Mouse (Mus musculus): ENCODE results near the gene Snx21. TPM values are rescaled to one million over a fixed set of nuclear protein-coding genes. Genes with fewer than 3 reads are reported as not detected.

Snx21 gene
- polyA plus RNA-seq, 1 experiment, result 14.4 TPM

- no peak overlapping the region for H3K4me3 ChIP-seq (ENCODE audit: insufficient read depth, low read length)
- TF ChIP-seq POLR2A (IDR thresholded peaks at IDR 0.05; ENCODE audit: low read depth, low read length) (no peak), CTCF (IDR thresholded peaks at IDR 0.05; ENCODE audit: borderline replicate concordance, insufficient read depth, low read length) (no peak)
- no peak overlapping the region for H3K27ac ChIP-seq (ENCODE audit: insufficient read depth, low read length)
- H3K4me1 ChIP-seq (ENCODE audit: control insufficient read depth, insufficient read depth, low read length), result no peaks in the 10 kb centered on the region; the same call in 1 of the 2 replicates
Observed at GRCm38 (mm10) chr2:164754105-164754504, 31.5 kb upstream of the Snx21 start.

GRCm38 (mm10) chr2:164754800-164755199 lies 30.8 kb upstream of the Snx21 start:
- TF ChIP-seq CTCF (IDR thresholded peaks at IDR 0.05; ENCODE audit: borderline replicate concordance, insufficient read depth, low read length), result no peak
- TF ChIP-seq POLR2A (IDR thresholded peaks at IDR 0.05; ENCODE audit: low read depth, low read length), result no peak
- Histone ChIP-seq H3K4me1 (ENCODE audit: control insufficient read depth, insufficient read depth, low read length) (no peaks in the 10 kb centered on the region), H3K27ac (ENCODE audit: insufficient read depth, low read length) (no peak overlapping the region), H3K4me3 (ENCODE audit: insufficient read depth, low read length) (no peak overlapping the region)

- no peak for TF ChIP-seq POLR2A (IDR thresholded peaks at IDR 0.05; ENCODE audit: low read depth, low read length)
- no peak for TF ChIP-seq CTCF (IDR thresholded peaks at IDR 0.05; ENCODE audit: borderline replicate concordance, insufficient read depth, low read length)
- H3K27ac ChIP-seq (ENCODE audit: insufficient read depth, low read length), result no peak overlapping the region
- no peak overlapping the region for H3K4me3 ChIP-seq (ENCODE audit: insufficient read depth, low read length)
- H3K4me1 ChIP-seq (ENCODE audit: control insufficient read depth, insufficient read depth, low read length), result no peaks in the 10 kb centered on the region
Observed at GRCm38 (mm10) chr2:164757841-164758240, 27.8 kb upstream of the Snx21 start.

GRCm38 (mm10) chr2:164758692-164759091 lies 26.9 kb upstream of the Snx21 start:
- TF ChIP-seq CTCF (IDR thresholded peaks at IDR 0.05; ENCODE audit: borderline replicate concordance, insufficient read depth, low read length), result no peak
- TF ChIP-seq POLR2A (IDR thresholded peaks at IDR 0.05; ENCODE audit: low read depth, low read length), result no peak
- no peak overlapping the region for H3K27ac ChIP-seq (ENCODE audit: insufficient read depth, low read length)
- H3K4me3 ChIP-seq (ENCODE audit: insufficient read depth, low read length), result no peak overlapping the region
- H3K4me1 ChIP-seq (ENCODE audit: control insufficient read depth, insufficient read depth, low read length), result no peaks in the 10 kb centered on the region

- Histone ChIP-seq H3K4me1 (ENCODE audit: control insufficient read depth, insufficient read depth, low read length) (no peaks in the 10 kb centered on the region), H3K4me3 (ENCODE audit: insufficient read depth, low read length) (no peak overlapping the region), H3K27ac (ENCODE audit: insufficient read depth, low read length) (no peak overlapping the region)
- TF ChIP-seq POLR2A (IDR thresholded peaks at IDR 0.05; ENCODE audit: low read depth, low read length) (no peak), CTCF (IDR thresholded peaks at IDR 0.05; ENCODE audit: borderline replicate concordance, insufficient read depth, low read length) (no peak)
Observed at GRCm38 (mm10) chr2:164760059-164760833, 25.4 kb upstream of the Snx21 start.

GRCm38 (mm10) chr2:164761502-164761901 lies 24.1 kb upstream of the Snx21 start:
- no peak overlapping the region for H3K27ac ChIP-seq (ENCODE audit: insufficient read depth, low read length)
- TF ChIP-seq CTCF (IDR thresholded peaks at IDR 0.05; ENCODE audit: borderline replicate concordance, insufficient read depth, low read length), result no peak
- no peak for TF ChIP-seq POLR2A (IDR thresholded peaks at IDR 0.05; ENCODE audit: low read depth, low read length)
- H3K4me3 ChIP-seq (ENCODE audit: insufficient read depth, low read length), result no peak overlapping the region
- H3K4me1 ChIP-seq (ENCODE audit: control insufficient read depth, insufficient read depth, low read length), result no peaks in the 10 kb centered on the region

GRCm38 (mm10) chr2:164761971-164762370 lies 23.7 kb upstream of the Snx21 start:
- H3K4me3 ChIP-seq (ENCODE audit: insufficient read depth, low read length), result no peak overlapping the region
- TF ChIP-seq CTCF (IDR thresholded peaks at IDR 0.05; ENCODE audit: borderline replicate concordance, insufficient read depth, low read length) (no peak), POLR2A (IDR thresholded peaks at IDR 0.05; ENCODE audit: low read depth, low read length) (no peak)
- no peaks in the 10 kb centered on the region for H3K4me1 ChIP-seq (ENCODE audit: control insufficient read depth, insufficient read depth, low read length)
- H3K27ac ChIP-seq (ENCODE audit: insufficient read depth, low read length), result no peak overlapping the region

GRCm38 (mm10) chr2:164762593-164762992 lies 23.0 kb upstream of the Snx21 start:
- Histone ChIP-seq H3K4me3 (ENCODE audit: insufficient read depth, low read length) (no peak overlapping the region), H3K27ac (ENCODE audit: insufficient read depth, low read length) (no peak overlapping the region), H3K4me1 (ENCODE audit: control insufficient read depth, insufficient read depth, low read length) (no peaks in the 10 kb centered on the region)
- TF ChIP-seq POLR2A (IDR thresholded peaks at IDR 0.05; ENCODE audit: low read depth, low read length), result no peak
- TF ChIP-seq CTCF (IDR thresholded peaks at IDR 0.05; ENCODE audit: borderline replicate concordance, insufficient read depth, low read length), result no peak

GRCm38 (mm10) chr2:164765841-164766240 lies 19.8 kb upstream of the Snx21 start:
- no peak for TF ChIP-seq CTCF (IDR thresholded peaks at IDR 0.05; ENCODE audit: borderline replicate concordance, insufficient read depth, low read length)
- no peak for TF ChIP-seq POLR2A (IDR thresholded peaks at IDR 0.05; ENCODE audit: low read depth, low read length)
- Histone ChIP-seq H3K27ac (ENCODE audit: insufficient read depth, low read length) (no peak overlapping the region), H3K4me3 (ENCODE audit: insufficient read depth, low read length) (no peak overlapping the region), H3K4me1 (ENCODE audit: control insufficient read depth, insufficient read depth, low read length) (no peaks in the 10 kb centered on the region)

GRCm38 (mm10) chr2:164767812-164768540 lies 17.6 kb upstream of the Snx21 start:
- no peak overlapping the region for H3K4me3 ChIP-seq (ENCODE audit: insufficient read depth, low read length)
- H3K27ac ChIP-seq (ENCODE audit: insufficient read depth, low read length), result no peak overlapping the region
- TF ChIP-seq CTCF (IDR thresholded peaks at IDR 0.05; ENCODE audit: borderline replicate concordance, insufficient read depth, low read length) (no peak), POLR2A (IDR thresholded peaks at IDR 0.05; ENCODE audit: low read depth, low read length) (no peak)
- H3K4me1 ChIP-seq (ENCODE audit: control insufficient read depth, insufficient read depth, low read length), result 0 out of 2 replicates have a peak, but pooled peaks cover 5% of the 10 kb centered on the region
